Mouse (Mus musculus) ES-E14 (cell line): Measurements from ENCODE around the gene Mlxip. TPM values are rescaled to one million over a fixed set of nuclear protein-coding genes. Genes with fewer than 3 reads are reported as not detected.
A peak's percentile ranks its signal among the peaks of the same experiment; 100 is the strongest.

Source experiments
- DNase-seq: peaks from one replicate; pipeline ENCODE4 v3.0.0-alpha.2; 2013; ENCODE audit warnings: low read depth, low spot score
- H3K27ac ChIP-seq: 2 replicates; pipeline ENCODE4 v1.5.1; 2012; ENCODE audit warnings: low read depth, mild to moderate bottlenecking, low read length, moderate library complexity, mixed read lengths; ENCODE audit not compliant: poor library complexity, insufficient read depth, severe bottlenecking
- H3K36me3 ChIP-seq: 2 replicates; pipeline ENCODE4 v1.6.1; 2012; ENCODE audit warnings: mild to moderate bottlenecking, low read length, moderate library complexity, mixed read lengths; ENCODE audit not compliant: control insufficient read depth, poor library complexity, insufficient read depth, severe bottlenecking
- H3K4me1 ChIP-seq, 2 experiments: fragments of 150-350 bp in 1 of 2; sonication (generic) in 1 of 2; 2 replicates each; pipeline ENCODE4 v1.6.1; 2012; ENCODE audit warnings: low read length in 2 of 2, mild to moderate bottlenecking in 1 of 2, mixed read lengths in 1 of 2; ENCODE audit not compliant: control insufficient read depth in 2 of 2, insufficient read depth in 2 of 2, poor library complexity in 1 of 2
- H3K4me3 ChIP-seq, 2 experiments: fragments of 150-350 bp in 1 of 2; sonication (generic) in 1 of 2; 2 replicates each; pipeline ENCODE4 v1.5.1; 2012; ENCODE audit warnings: low read length in 2 of 2, low read depth in 1 of 2, mild to moderate bottlenecking in 1 of 2, mixed read lengths in 1 of 2; ENCODE audit not compliant: insufficient read depth in 1 of 2, poor library complexity in 1 of 2, severe bottlenecking in 1 of 2
- H3K9ac ChIP-seq: 2 replicates; pipeline ENCODE4 v1.6.1; 2012; ENCODE audit warnings: low read depth, mild to moderate bottlenecking, low read length, mixed read lengths; ENCODE audit not compliant: poor library complexity, insufficient read depth, severe bottlenecking
- H3K9me3 ChIP-seq: fragments of 150-350 bp; sonication (generic); 2 replicates; pipeline ENCODE4 v1.6.1; 2012; ENCODE audit warnings: low read depth, mild to moderate bottlenecking, low read length; ENCODE audit not compliant: control insufficient read depth, insufficient read depth
- CHD2 ChIP-seq: IDR thresholded peaks from 2 replicates; pipeline ENCODE4 v1.6.1; 2014; ENCODE audit warnings: mild to moderate bottlenecking, low read depth, low read length, inconsistent platforms
- HCFC1 ChIP-seq: IDR thresholded peaks from 2 replicates; pipeline ENCODE4 v1.6.1; 2012; ENCODE audit warnings: low read length, inconsistent platforms, borderline replicate concordance; ENCODE audit not compliant: insufficient read depth
- MAFK ChIP-seq: IDR thresholded peaks from 2 replicates; pipeline ENCODE4 v1.6.1; 2014; ENCODE audit warnings: mild to moderate bottlenecking, low read depth, low read length, inconsistent platforms; ENCODE audit not compliant: insufficient read depth
- ZC3H11A ChIP-seq: IDR thresholded peaks from 2 replicates; pipeline ENCODE4 v1.6.1; 2012; ENCODE audit warnings: low read depth, mild to moderate bottlenecking, inconsistent platforms, low read length, borderline replicate concordance
- ZNF384 ChIP-seq: IDR thresholded peaks from 2 replicates; pipeline ENCODE4 v1.6.1; 2012; ENCODE audit warnings: low read depth, low read length, inconsistent platforms
- in situ Hi-C, 2 experiments: fragments of 600-800 bp; cut with MboI; formaldehyde crosslinking; loops; one replicate each; pipeline ENCODE4 v1.15.1; 2025; ENCODE audit warnings: low sequenced_read_pairs in 2 of 2, inconsistent platforms in 1 of 2; ENCODE audit not compliant: unreplicated experiment in 2 of 2
- total RNA-seq: library from RNA; depleted of rRNA; stranded (reverse); fragments of 300-350 nt; gene quantifications from 2 replicates; pipeline ENCODE4 v1.2.3, GENCODE M21; 2012

Mlxip gene
- total RNA-seq, 1 experiment: 8.2 TPM

- H3K9ac ChIP-seq: no peak overlapping the region
- peaks cover 0 to 24% of the 10 kb centered on the region in 2 experiments; a peak in 2 of 4 replicates for H3K4me1 ChIP-seq
- no peak for DNase-seq
- no peak for TF ChIP-seq ZNF384
- TF ChIP-seq ZC3H11A: no peak
- TF ChIP-seq HCFC1: no peak
- H3K9me3 ChIP-seq: no peaks in the 10 kb centered on the region
- in situ Hi-C loops: no loop called here
- H3K36me3 ChIP-seq: peaks cover 46% of the 10 kb centered on the region
- H3K27ac ChIP-seq: no peak overlapping the region
- H3K4me3 ChIP-seq: no peak overlapping the region
These were observed 31.7 kb upstream of the Mlxip start for GRCm38 (mm10) chr5:123362911-123363310.

- H3K36me3 ChIP-seq: peaks cover 35% of the 10 kb centered on the region; the same call in 1 of the 2 replicates
- peaks cover 0 to 28% of the 10 kb centered on the region in 2 experiments; a peak in 2 of 4 replicates for H3K4me1 ChIP-seq
- peak overlapping the region; percentile 55 for H3K27ac ChIP-seq
- TF ChIP-seq MAFK (no peak), ZC3H11A (no peak), ZNF384 (no peak), CHD2 (no peak), HCFC1 (no peak)
- no peak for DNase-seq
- no peaks in the 10 kb centered on the region for H3K9me3 ChIP-seq
- peak overlapping the region; percentile 49 for H3K9ac ChIP-seq
- no peak overlapping the region for H3K4me3 ChIP-seq
- in situ Hi-C loops: no loop called here
These were observed 30.2 kb upstream of the Mlxip start for GRCm38 (mm10) chr5:123364302-123364971.

GRCm38 (mm10) chr5:123368869-123369488 is 25.6 kb upstream of the Mlxip start:
- Histone ChIP-seq H3K4me1 (peaks cover 0 to 46% of the 10 kb centered on the region in 2 experiments; a peak in 2 of 4 replicates), H3K4me3 (no peak overlapping the region), H3K27ac (no peak overlapping the region), H3K9ac (no peak overlapping the region; the same call in 1 of the 2 replicates), H3K36me3 (peaks cover 35% of the 10 kb centered on the region), H3K9me3 (no peaks in the 10 kb centered on the region)
- TF ChIP-seq HCFC1: no peak
- TF ChIP-seq MAFK: no peak
- TF ChIP-seq CHD2: no peak
- TF ChIP-seq ZNF384: no peak
- TF ChIP-seq ZC3H11A: no peak
- no peak for DNase-seq
- in situ Hi-C loops: no loop called here

GRCm38 (mm10) chr5:123370049-123370448 is 24.5 kb upstream of the Mlxip start:
- TF ChIP-seq HCFC1 (no peak), ZC3H11A (no peak), CHD2 (no peak), ZNF384 (no peak), MAFK (no peak)
- in situ Hi-C loops: no loop called here
- Histone ChIP-seq H3K36me3 (peaks cover 33% of the 10 kb centered on the region), H3K9ac (no peak overlapping the region), H3K9me3 (no peaks in the 10 kb centered on the region), H3K4me3 (no peak overlapping the region), H3K4me1 (peaks cover 0 to 39% of the 10 kb centered on the region in 2 experiments; a peak in 3 of 4 replicates), H3K27ac (no peak overlapping the region)
- DNase-seq: no peak
